Mouse (Mus musculus) hindbrain, embryonic 15.5 days (tissue): ENCODE results near the gene Adcy4. TPM values are rescaled to one million over a fixed set of nuclear protein-coding genes. Genes with fewer than 3 reads are reported as not detected.

Experiments
- ATAC-seq: fragments of 200-750 bp; cut with Nextera tagmentation; 2 replicates; pipeline ENCODE4 v1.8.0; 2017; ENCODE audit warnings: low read depth, moderate number of reproducible peaks, moderate TSS enrichment; ENCODE audit not compliant: low FRiP score
- H3K27ac ChIP-seq: fragments of 300-500 bp; sonication (generic); replicated peaks from 2 replicates; pipeline ENCODE4 v1.5.1; 2015; ENCODE audit warnings: mild to moderate bottlenecking, inconsistent platforms
- H3K27me3 ChIP-seq: fragments of 300-500 bp; sonication (generic); 2 replicates; pipeline ENCODE4 v1.6.1; 2015; ENCODE audit warnings: control low read depth, inconsistent platforms
- H3K36me3 ChIP-seq: fragments of 300-500 bp; sonication (generic); 2 replicates; pipeline ENCODE4 v1.6.1; 2015; ENCODE audit warnings: control low read depth, inconsistent platforms
- H3K4me1 ChIP-seq: fragments of 300-500 bp; sonication (generic); replicated peaks from 2 replicates; pipeline ENCODE4 v1.6.1; 2015; ENCODE audit warnings: control low read depth, inconsistent platforms
- H3K4me2 ChIP-seq: fragments of 300-500 bp; sonication (generic); 2 replicates; pipeline ENCODE4 v1.6.1; 2015; ENCODE audit warnings: moderate library complexity, mild to moderate bottlenecking, inconsistent platforms
- H3K4me3 ChIP-seq: fragments of 300-500 bp; sonication (generic); 2 replicates; pipeline ENCODE4 v1.5.1; 2015; ENCODE audit warnings: mild to moderate bottlenecking, inconsistent platforms
- H3K9ac ChIP-seq: fragments of 300-500 bp; sonication (generic); 2 replicates; pipeline ENCODE4 v1.6.1; 2015; ENCODE audit warnings: inconsistent platforms
- H3K9me3 ChIP-seq: fragments of 300-500 bp; sonication (generic); 2 replicates; pipeline ENCODE4 v1.6.1; 2016; ENCODE audit warnings: control low read depth, inconsistent platforms
- WGBS: fragments of 180-500 bp; shearing (Covaris S2); methylation state at CpG from one replicate; pipeline ENCODE4 v1.1.7; 2015; 5-methylcytosine and 5-hydroxymethylcytosine counted together
- polyA plus RNA-seq: library from polyadenylated mRNA; unstranded; fragments of >200 nt; fragmentation: Nextera tagmentation; extraction: Ambion mirVana; gene quantifications from 2 replicates; pipeline ENCODE4 v1.2.1, GENCODE M21; 2015

The Adcy4 gene
- polyA plus RNA-seq, 1 experiment from 2014 or later, result 4.0 TPM

GRCm38 (mm10) chr14:55723433-55723832 lies 60.5 kb downstream of the Adcy4 start:
- Histone ChIP-seq H3K9me3 (no peaks in the 10 kb centered on the region), H3K27ac (no peak overlapping the region), H3K4me3 (no peak overlapping the region), H3K4me1 (peaks cover 15% of the 10 kb centered on the region), H3K4me2 (no peak overlapping the region), H3K27me3 (no peaks in the 10 kb centered on the region), H3K9ac (no peak overlapping the region), H3K36me3 (peaks cover 4% of the 10 kb centered on the region; the same call in 1 of the 2 replicates)
- ATAC-seq, result no peak
- WGBS, result 97% methylated on average over 7 of the region's 7 CpGs

- Histone ChIP-seq H3K27me3 (no peaks in the 10 kb centered on the region), H3K4me3 (peak overlapping the region; percentile 62), H3K4me2 (peak overlapping the region; percentile 65), H3K9me3 (no peaks in the 10 kb centered on the region), H3K36me3 (peaks cover 10% of the 10 kb centered on the region), H3K9ac (no peak overlapping the region; the same call in 1 of the 2 replicates), H3K27ac (0 out of 2 replicates have a peak overlapping the region, but pooled peaks have one; percentile 25), H3K4me1 (peaks cover 15% of the 10 kb centered on the region)
- no peak; the same call in 1 of the 2 replicates for ATAC-seq
- WGBS, result 47% methylated on average over 8 of the region's 8 CpGs
Measured at GRCm38 (mm10) chr14:55722438-55722945, 61.4 kb downstream of the Adcy4 start.

GRCm38 (mm10) chr14:55721700-55722437 lies 62.0 kb downstream of the Adcy4 start, which contains the start of gene Rabggta:
Gene Rabggta, minus strand, starts transcription at chr14:55722263.
- Histone ChIP-seq H3K27me3 (no peaks in the 10 kb centered on the region), H3K27ac (peak within 1 kb of the TSS; percentile 82), H3K9ac (peak within 1 kb of the TSS; percentile 62), H3K36me3 (peaks cover 12% of the 10 kb centered on the region), H3K4me1 (peaks cover 15% of the 10 kb centered on the region), H3K4me3 (peak within 1 kb of the TSS; percentile 62), H3K4me2 (peak within 1 kb of the TSS; percentile 65), H3K9me3 (no peaks in the 10 kb centered on the region)
- under 1% methylated on average over 49 of the region's 50 CpGs for WGBS
- ATAC-seq, result peak; percentile 97

DNA sequence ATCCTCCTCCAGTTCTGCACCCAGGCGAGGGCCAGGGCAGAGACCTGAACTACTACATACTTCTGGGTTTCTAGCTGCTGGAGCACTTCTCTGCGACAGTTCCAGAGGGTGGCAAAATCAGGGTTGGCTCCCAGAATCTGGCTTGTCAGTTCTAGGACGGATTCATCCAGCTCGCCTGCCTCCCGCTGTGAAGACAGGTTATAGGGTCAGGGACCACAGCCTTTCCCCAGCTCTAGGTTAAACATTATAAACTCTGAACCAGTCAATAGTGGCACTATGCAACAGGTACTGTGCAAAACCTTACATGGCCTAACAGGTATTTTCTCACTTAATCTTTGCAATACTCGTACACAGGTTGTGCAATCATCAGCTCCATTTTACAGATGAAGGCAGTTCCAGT lies 62.8 kb downstream of the Adcy4 start:
- Histone ChIP-seq H3K4me3 (peak overlapping the region; percentile 62), H3K9ac (peak overlapping the region; percentile 62), H3K4me1 (peaks cover 15% of the 10 kb centered on the region), H3K27ac (peak overlapping the region; percentile 82; the same call in 1 of the 2 replicates), H3K27me3 (no peaks in the 10 kb centered on the region), H3K9me3 (no peaks in the 10 kb centered on the region), H3K4me2 (peak overlapping the region; percentile 65), H3K36me3 (peaks cover 12% of the 10 kb centered on the region)
- no peak for ATAC-seq
- 78% methylated on average over 6 of the region's 6 CpGs for WGBS

DNA sequence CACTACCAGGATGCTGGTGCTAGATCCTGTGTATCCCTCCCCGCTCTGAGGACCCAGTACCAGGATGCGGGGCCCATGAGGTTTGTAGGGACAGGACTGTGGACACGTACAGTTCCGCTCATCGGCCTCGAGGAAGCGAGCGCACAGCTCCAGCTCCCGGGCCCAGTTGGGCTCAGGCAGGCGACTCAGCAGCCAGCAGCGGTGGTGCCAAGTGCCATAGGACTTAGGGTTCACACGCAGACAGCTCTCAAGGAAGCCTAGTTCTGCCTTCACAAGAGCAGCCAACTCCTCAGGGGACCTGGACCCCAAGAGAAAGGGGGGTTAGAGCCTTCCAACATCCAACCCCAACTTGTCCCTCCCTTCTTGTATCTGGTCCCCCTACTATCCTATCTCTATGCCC lies 63.2 kb downstream of the Adcy4 start:
- Histone ChIP-seq H3K9ac (no peak overlapping the region), H3K4me1 (peaks cover 15% of the 10 kb centered on the region), H3K4me2 (peak overlapping the region; percentile 65; the same call in 1 of the 2 replicates), H3K27me3 (no peaks in the 10 kb centered on the region), H3K9me3 (no peaks in the 10 kb centered on the region), H3K4me3 (peak overlapping the region; percentile 62; the same call in 1 of the 2 replicates), H3K36me3 (peaks cover 12% of the 10 kb centered on the region), H3K27ac (no peak overlapping the region)
- no peak for ATAC-seq
- 93% methylated on average over 12 of the region's 12 CpGs for WGBS

DNA sequence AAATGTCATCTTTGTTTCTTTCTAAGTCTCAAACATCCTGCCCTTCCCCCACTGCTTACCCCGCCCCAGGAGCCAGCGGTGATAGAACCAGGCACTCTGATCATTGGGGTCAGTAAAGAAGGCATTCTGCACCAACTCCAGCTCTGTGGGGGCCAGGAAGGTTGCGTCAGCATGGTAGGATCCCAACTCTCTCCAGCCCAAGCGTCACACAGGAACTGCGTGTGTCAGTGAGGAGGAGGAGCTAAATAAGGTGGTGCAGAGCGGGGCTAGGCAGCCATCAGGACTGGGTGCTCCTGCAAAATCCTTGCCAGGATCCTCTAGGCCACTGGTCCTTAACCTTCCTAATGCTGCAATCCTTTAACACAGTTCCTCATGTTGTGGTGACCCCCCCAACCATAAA lies 64.2 kb downstream of the Adcy4 start:
- 88% methylated on average over 6 of the region's 6 CpGs for WGBS
- Histone ChIP-seq H3K27me3 (no peaks in the 10 kb centered on the region), H3K4me1 (peaks cover 15% of the 10 kb centered on the region), H3K9ac (no peak overlapping the region), H3K4me2 (no peak overlapping the region), H3K4me3 (no peak overlapping the region), H3K36me3 (peaks cover 12% of the 10 kb centered on the region), H3K27ac (no peak overlapping the region), H3K9me3 (no peaks in the 10 kb centered on the region)
- no peak for ATAC-seq

Other genes starting within 250 kb of the Adcy4 start
- 28.6 and 29.4 TPM in 2 replicates for gene Pck2, start 243.8 kb downstream of the Adcy4 start, polyA plus RNA-seq
- 111 and 114 TPM in 2 replicates for gene Dcaf11, start 224.1 kb downstream of the Adcy4 start, polyA plus RNA-seq
- gene A730061H03Rik, start 223.7 kb downstream of the Adcy4 start, polyA plus RNA-seq, result 1.0 and 1.1 TPM in 2 replicates
- gene Fitm1, start 208.5 kb downstream of the Adcy4 start, polyA plus RNA-seq, result 0.17 and 0.41 TPM in 2 replicates
- 221 and 222 TPM in 2 replicates for gene Psme1, start 206.0 kb downstream of the Adcy4 start, polyA plus RNA-seq
- gene Emc9, start 198.8 kb downstream of the Adcy4 start, polyA plus RNA-seq, result 42.0 and 48.9 TPM in 2 replicates
- gene Psme2, start 193.0 kb downstream of the Adcy4 start, polyA plus RNA-seq, result 178 and 204 TPM in 2 replicates
- gene Rnf31, start 192.4 kb downstream of the Adcy4 start, polyA plus RNA-seq, result 20.1 and 25.7 TPM in 2 replicates
- 9.7 and 10.2 TPM in 2 replicates for gene Irf9, start 180.5 kb downstream of the Adcy4 start, polyA plus RNA-seq
- 14.6 and 17.8 TPM in 2 replicates for gene Rec8, start 166.1 kb downstream of the Adcy4 start, polyA plus RNA-seq
- 119 and 126 TPM in 2 replicates for gene Ipo4, start 148.1 kb downstream of the Adcy4 start, polyA plus RNA-seq
- 0.93 and 2.3 TPM in 2 replicates for gene Gm49378, start 146.2 kb downstream of the Adcy4 start, polyA plus RNA-seq
- gene Tm9sf1, start 140.3 kb downstream of the Adcy4 start, polyA plus RNA-seq, result 63.4 and 64.6 TPM in 2 replicates
- 0.30 and 0.40 TPM in 2 replicates for gene Tssk4, start 133.9 kb downstream of the Adcy4 start, polyA plus RNA-seq
- 74.3 and 74.7 TPM in 2 replicates for gene Mdp1, start 123.6 kb downstream of the Adcy4 start, polyA plus RNA-seq
- gene Gmpr2, start 112.2 kb downstream of the Adcy4 start, polyA plus RNA-seq, result 45.7 TPM in 2 replicates
- gene Nedd8, start 112.0 kb downstream of the Adcy4 start, polyA plus RNA-seq, result 554 and 597 TPM in 2 replicates
- gene Tinf2, start 102.3 kb downstream of the Adcy4 start, polyA plus RNA-seq, result 24.9 and 27.0 TPM in 2 replicates
- 0.31 and 0.60 TPM in 2 replicates for gene Tgm1, start 70.2 kb downstream of the Adcy4 start, polyA plus RNA-seq
- 58.9 and 60.6 TPM in 2 replicates for gene Rabggta, start 61.8 kb downstream of the Adcy4 start, polyA plus RNA-seq
- 75.6 and 81.8 TPM in 2 replicates for gene Dhrs1, start 38.4 kb downstream of the Adcy4 start, polyA plus RNA-seq
- gene Nop9, start 38.4 kb downstream of the Adcy4 start, polyA plus RNA-seq, result 29.4 and 29.8 TPM in 2 replicates
- gene Cideb, start 25.6 kb downstream of the Adcy4 start, polyA plus RNA-seq, result 0.26 and 0.39 TPM in 2 replicates
- gene Ltb4r2, start 22.7 kb downstream of the Adcy4 start, polyA plus RNA-seq, result 0.54 and 0.84 TPM in 2 replicates
- 0.91 and 0.93 TPM in 2 replicates for gene Ltb4r1, start 18.1 kb downstream of the Adcy4 start, polyA plus RNA-seq
- 1.6 and 2.0 TPM in 2 replicates for gene Ripk3, start 4.8 kb upstream of the Adcy4 start, polyA plus RNA-seq
- gene Nfatc4, start 39.0 kb upstream of the Adcy4 start, polyA plus RNA-seq, result 10.3 and 10.9 TPM in 2 replicates
- gene Nynrin, start 69.9 kb upstream of the Adcy4 start, polyA plus RNA-seq, result 11.2 and 11.8 TPM in 2 replicates
- 0.51 and 0.52 TPM in 2 replicates for gene Cbln3, start 100.3 kb upstream of the Adcy4 start, polyA plus RNA-seq
- 10.7 and 10.9 TPM in 2 replicates for gene Khnyn, start 100.9 kb upstream of the Adcy4 start, polyA plus RNA-seq
- 148 and 159 TPM in 2 replicates for gene Sdr39u1, start 116.2 kb upstream of the Adcy4 start, polyA plus RNA-seq
- gene Cma1, start 160.6 kb upstream of the Adcy4 start, polyA plus RNA-seq, result 0.18 and 0.55 TPM in 2 replicates
- gene Cma2, start 166.9 kb upstream of the Adcy4 start, polyA plus RNA-seq, result not detected in 2 replicates
- not detected in 2 replicates for gene Mcpt1, start 233.9 kb upstream of the Adcy4 start, polyA plus RNA-seq
- not detected in 2 replicates for gene Mcpt9, start 246.4 kb upstream of the Adcy4 start, polyA plus RNA-seq